Mouse (Mus musculus) gonadal fat pad, adult 2 months (tissue): Measurements from ENCODE around the gene Myo3b. TPM values are rescaled to one million over a fixed set of nuclear protein-coding genes. Genes with fewer than 3 reads are reported as not detected.

ENCODE experiments used
- DNase-seq: peaks from one replicate; pipeline ENCODE4 v3.0.0-alpha.2; 2012; ENCODE audit warnings: low read depth
- polyA plus RNA-seq: library from polyadenylated mRNA; depleted of rRNA; stranded (reverse); fragments of >200 nt; gene quantifications from 2 replicates; pipeline ENCODE4 v1.2.3, GENCODE M21; 2012

The Myo3b gene
- polyA plus RNA-seq, 1 experiment = 24.4 TPM

DNA sequence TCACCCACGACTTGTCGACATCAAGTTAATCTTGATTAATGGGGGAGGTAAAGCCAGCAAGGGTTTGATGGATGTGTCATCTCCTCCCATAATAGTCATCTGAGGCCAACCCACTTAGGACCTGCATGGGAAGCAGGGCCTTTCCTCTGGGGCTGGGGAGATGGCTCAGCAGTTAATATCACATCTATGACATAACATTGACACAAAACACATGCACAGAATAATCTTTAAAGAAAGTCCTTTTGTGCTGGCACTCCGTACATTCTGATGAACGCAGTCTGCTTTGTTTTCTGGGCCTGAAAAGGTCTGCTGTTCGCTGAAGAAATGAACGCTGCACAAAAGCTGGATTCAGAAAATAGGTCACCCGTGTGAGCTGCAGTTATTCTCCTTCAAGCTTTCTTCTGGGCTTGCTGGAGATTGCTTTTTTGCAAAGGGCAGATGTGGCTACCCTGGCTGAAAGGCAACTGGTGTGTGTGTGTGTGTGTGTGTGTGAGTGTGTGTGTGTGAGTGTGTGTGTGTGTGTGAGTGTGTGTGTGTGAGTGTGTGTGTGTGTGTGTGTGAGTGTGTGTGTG lies 26.9 kb downstream of the Myo3b start:
- DNase-seq = no peak

DNA sequence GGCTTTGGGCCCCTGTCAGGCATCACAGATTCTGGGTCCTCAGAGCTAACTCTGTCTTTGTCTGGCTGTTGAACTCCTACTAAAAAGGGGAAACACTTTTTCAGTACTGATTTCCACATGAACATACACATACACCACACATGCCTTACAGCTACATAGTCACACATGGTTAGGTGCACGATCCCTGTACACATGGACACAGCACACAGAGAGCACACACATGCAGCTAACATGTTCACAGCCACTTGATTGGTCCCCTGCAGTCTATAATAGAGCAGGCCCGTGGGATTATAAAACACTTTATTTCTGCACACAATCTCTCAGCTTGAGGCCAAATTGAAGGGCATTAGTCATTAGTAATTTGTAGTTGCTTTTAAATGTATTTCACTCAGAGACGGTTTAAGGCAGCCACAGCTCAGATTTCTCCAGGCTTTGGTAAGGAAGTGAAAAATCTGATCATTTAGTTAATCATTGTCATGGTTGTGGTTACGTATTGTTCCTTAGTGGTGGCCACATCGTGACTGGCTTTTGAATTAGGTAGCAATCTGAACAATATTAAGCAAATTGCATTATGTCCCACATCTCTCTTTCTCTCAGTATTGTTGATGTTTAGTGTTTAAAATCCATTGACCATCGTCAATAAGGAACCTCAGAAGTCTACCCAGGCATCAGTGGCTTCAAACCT lies 27.6 kb downstream of the Myo3b start:
- DNase-seq = no peak

DNA sequence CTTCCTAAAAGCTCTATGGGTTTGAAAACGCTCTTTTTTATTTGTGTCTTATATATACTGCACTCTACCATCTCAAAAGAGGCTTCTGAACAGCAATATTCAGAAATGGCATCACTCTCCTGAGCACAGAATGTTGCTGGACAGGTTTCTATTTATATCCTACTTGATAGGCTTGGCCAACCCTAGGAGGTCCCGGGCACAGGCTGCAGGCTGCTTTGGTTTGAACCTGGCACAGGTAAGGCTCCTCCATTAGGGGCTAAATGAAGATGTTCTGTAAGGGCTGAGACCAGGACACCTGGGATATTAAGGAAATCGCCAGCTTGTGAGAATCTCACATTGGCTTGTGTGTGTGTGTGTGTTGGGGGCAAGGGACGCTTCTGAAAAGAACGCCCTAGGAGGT lies 30.9 kb downstream of the Myo3b start:
- DNase-seq = no peak

DNA sequence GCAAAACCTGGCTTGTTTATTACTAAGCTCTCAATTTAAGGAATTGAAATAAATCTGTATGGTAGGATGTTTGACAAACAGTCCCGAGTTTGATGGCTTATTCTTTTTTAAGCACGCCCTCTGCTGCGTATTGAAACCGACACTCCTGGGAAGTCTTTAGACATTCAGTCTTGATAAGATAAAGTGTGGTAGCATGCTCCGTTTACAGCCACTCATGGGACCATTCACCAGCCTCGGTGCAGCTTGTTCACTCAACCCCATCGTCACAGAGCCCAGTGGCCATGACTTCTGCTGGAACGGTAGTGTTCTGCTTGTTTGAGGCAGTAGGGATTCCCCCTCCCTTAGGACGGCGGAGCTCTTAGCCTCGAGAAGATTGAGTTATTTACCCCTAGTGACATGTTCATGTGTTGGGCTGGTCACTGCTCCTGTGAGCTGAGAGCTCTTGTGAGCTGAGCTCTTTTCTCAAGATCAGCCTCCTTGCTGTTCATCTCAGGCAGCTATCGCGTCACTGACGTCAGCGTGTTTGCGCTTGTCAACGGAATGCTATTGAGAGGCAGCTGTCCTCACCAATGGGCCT lies 44.6 kb downstream of the Myo3b start:
- DNase-seq = no peak

DNA sequence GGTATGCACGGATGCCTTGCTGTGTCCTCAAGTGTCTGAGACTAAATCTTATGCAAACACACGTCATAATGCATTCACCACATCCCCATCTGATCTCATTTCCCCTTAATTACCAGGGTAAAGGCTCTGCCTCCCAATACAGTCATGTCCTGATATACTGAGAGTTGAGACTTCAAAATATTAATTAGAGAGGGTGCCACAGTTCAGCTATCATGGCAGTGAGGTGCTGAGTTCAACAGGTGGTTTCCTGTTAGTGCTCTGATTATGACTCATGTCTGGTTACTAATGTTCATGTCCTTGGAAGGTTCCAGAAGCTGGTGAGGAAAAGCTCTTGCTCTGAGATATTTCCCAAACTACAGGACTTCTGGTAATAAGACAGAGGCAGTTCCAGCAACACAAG lies 52.3 kb downstream of the Myo3b start:
- DNase-seq = no peak

DNA sequence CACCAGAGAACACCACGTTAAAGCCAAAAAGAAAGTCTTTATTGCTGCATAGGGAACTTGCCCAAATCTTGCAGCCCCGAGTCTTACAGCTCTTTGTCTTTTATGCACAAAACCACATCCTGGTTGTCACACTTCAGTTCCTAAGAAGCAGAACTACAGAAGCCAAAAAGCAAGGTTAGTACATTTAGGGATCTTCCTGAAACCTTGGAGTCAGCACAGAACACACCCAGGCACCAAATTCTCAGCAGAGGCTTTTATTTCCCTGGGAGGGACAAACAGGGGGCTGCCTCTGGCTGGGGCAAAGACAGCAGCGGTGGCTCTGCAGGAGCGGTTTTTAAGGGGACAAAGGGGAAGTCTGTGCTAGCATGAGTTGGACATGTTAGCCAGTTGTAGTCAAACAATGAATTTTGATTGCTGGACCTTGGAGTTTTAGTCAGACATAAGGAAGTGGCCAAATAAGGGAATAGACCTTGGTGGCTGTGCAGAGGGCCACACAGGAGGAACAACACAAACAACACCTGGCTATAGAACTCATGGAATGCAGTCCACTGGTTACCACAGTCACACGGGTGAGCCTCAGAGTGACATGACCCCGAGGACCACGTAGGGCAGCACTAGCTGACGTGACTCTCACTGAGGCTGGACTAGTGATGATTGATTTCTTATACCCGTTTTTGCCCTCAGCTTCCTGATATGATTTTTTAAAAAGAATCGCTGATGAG lies 53.0 kb downstream of the Myo3b start:
- DNase-seq = no peak

DNA sequence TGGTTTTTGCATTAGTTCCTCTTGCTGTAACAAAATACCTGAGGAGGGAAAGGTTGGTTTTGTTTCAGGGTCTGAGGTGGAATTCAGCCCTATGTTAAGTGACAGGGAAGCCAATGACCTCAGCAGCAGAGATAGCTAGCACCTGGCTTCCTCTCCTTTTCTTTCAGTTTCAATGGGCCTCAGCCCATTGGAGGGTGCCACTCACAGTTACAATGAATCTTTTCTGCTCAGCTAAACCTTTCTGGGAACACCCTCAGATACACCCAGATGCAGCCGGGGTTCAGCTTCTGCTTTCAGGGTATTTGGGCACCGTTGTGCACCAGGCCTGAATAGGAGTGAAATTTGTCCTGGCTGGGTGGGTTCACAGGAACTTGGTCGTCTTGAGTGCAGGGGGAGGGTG lies 53.7 kb downstream of the Myo3b start:
- no peak for DNase-seq

DNA sequence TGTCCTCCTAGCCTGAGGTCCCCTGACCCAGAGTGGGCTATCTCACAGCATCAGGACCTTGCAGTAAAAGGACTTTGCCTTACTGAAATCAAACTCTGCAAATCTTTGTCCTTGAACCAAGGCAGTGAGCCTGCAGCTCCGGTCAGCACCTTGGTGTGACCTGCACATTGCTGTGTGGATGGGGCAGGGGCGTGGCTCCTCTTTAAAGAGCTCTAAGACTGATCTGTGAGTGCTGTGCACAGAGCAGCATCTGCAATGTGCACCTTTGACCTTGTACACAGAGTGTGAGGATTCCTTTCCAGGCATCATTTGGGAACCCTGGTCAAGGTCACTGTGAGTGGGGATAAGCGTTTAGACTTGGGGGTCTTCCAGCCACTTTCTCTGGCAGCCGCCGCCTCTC lies 55.5 kb downstream of the Myo3b start:
- no peak for DNase-seq

DNA sequence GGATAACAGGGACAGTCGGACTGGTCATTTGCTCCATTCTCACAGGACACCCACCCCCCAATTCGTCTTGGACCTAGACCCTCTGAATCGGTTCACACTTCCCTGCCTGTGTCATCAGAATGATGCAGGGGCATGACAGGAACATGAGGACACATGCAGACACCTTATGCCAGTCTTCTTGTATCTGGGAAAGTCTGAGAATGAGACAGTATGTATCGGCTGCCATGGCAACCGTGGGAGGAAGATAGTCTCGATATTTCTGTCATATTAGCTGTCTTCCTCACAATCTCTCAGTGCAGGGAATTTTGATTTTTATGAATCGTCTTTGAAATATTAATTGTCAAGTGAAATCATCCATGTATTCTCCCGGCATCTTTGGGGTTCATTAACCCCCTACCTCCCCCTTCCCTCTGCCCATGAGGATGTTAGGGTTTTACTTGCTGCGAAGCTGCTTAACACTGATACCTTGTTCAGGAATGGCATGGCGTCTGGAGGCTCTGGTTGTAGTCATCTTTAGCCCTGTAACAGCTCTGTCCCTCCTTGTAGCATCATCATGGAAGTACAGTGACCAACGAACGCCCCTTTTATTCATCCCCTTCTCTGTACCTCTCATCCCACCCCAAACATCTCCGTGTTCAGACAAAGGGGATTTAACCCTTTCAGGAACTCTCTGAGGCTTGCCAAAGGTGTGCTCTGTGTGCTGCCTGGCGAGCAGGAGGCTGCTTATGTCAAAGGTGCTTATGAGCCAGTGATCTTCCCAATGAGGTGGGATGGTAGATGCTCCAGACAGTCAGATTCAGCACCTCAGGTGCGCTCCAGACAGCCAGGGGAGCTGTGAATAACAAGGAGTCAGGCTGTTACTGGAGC lies 58.5 kb downstream of the Myo3b start:
- DNase-seq = no peak

DNA sequence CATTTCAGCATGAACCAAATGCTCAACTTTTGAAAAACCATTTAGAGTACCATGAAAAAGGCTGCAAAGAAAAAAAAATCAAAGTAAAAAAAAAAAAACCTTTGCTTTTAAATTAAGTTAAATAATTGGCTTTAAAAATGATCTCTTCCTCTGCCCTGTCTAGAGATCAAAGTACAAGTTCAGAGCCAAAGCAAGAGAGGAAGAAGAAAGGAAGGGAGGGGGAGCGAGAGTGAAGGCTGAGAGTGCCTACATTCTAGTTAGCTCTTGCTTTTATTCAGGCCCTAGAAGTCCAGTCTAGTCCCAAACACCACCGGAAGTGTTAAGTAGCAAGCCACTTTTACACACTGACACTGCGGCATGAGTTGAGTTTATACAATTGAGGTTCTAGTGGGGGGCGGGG lies 60.5 kb downstream of the Myo3b start:
- DNase-seq = no peak

DNA sequence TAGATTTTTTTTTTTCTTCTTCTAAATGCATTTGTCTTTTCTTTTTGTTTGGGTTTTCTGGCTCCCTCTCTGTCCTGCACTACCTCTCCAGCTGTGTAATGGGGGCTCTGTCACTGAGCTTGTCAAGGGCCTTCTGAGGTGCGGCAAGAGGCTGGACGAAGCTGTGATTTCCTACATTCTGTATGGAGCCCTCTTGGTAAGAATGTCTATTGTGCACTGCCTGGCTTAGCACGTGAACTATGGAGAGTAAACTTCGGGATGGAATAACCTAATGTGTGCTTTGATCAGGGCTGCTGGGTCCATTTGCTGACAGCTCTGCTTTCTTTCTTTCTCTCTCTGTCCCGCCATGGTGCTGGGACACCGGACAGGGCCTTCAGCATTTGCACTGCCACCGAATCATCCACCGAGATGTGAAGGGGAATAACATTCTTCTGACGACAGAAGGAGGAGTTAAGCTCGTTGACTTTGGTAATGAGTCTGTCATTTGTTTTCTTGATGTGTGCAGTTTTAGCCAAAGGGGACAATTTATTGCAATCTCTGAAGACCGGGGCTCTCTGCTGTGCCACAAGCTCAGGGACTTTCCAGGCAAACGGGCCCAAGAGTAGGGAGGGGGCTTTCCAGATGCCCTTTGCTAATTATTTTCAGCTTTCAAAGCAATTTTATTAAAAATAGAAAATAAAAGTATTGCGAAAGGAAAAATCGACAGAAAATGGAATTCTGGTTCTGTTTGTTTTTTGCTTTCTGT lies 66.5 kb downstream of the Myo3b start:
- DNase-seq = no peak

DNA sequence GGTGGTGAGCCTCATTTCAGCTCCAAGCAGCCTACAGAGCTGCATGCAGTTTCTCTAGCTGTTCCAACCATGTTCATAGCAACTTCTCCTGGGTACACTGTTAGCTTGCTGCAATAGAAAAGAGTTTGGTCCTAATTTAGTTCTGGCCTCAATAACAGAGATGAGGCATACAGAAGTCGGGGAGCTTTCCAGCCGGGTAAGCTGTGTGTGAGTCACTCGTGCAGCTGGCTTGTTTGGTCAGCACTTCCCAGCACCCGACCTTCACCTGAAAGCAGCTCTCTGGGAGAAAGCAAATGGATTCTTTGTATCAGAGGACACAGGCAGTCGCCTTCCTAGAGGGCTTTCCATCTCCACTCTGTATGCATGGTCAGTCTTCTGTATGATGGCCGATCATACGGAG lies 70.1 kb downstream of the Myo3b start:
- no peak for DNase-seq

DNA sequence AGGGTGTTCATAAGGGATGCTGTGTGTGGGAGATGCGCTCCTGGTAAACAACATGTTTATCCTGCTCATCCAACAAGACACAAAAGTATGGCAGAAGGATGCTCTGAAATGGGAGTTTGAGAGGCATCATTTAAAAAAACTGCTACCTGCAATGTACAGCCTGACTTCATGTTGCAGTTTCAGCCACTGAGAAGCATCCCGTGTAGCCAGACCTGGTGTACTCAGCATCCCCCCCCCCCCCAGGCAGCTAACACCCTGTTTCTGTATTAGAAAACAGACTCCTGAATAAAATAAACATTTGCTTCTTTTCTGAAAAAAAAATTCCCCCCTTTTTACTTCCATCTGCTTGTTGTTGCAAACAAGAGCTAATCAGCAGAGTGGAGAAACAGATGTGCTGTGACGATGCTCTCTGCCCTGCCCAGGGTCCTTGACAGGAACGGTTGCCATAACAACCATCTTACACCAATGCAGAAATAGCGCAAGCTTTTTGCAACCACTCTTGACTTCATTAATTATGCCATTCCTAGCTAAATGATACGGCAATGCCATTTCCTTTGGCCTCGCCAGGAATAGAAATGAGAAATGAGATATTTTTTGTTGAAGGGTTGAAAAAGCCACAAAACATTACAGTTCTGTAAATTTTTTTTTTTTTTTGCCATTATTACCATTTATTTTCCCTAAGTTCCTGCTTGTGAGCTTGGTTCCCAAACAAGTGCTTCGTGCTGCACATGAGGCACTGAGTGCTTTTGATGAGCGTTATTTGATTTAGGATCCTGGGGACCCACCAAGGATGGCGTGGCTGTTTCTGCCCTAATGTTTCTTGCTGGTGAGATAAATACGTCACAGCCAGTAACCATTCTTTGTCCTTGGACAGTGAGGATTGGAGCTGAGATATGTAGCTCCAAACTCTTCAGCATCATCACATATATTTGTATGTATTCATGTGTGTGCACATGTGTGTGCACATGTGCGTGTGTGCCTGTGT lies 75.2 kb downstream of the Myo3b start:
- DNase-seq = no peak

DNA sequence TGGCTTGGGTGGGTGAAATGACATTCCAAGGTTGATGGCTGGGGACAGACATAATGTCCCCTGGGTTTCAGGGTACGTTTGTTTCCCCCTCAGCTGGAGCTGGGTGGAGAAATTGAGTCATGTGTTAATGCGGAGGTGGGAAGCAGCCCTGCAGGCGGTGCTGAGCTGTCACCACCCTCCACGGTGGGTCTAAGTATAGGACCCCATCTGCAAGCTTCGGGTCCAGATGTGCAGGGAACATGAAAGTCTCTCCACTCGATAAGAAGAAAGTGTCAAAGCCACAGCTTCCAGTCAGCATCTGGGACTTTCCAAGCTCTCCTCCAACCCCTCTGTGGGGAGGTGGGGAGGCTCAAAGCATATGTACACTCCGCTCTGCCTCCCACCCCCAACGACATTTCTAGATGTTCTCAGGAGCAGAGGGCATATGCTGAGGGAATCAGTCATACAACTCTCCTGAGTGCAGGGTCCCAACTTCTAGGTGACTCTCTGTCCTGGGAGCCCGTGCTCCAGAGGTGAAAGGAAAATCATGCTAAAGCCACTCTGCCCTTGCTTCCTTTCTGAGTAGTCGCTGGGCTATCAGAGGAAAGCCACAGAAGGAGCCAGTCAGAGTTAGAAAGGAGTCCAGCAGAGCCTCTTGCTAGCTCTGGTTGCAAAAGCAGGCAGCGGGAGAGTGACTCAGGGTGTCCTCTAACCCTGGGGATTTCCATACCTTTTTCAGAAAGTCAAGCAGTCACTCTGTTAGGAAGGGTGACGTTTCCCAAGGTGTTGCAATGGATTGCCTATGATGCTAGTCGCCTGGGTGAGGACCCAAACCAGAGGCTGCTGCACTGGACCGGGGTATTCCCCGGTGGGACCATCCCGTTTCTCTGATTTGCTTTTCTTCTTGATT lies 79.7 kb downstream of the Myo3b start:
- no peak for DNase-seq

DNA sequence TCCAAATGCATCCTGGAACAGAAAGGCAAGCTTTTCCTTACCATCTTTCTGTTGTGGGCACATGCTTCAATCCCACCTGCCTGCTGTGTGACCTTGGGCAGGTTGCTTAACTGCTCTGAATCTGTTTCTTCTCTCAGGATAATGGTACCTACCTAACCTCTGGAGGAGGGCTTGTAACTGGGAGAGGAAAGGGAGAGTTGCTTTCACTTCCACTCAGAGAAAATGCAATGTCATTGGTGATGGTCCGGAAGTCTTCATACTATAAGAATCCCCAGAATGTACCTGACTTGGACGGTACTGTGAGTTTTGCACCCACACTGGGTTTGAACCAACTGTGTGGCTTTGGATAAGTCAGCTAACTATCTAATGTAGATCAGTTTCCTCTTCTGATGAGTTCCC lies 80.3 kb downstream of the Myo3b start:
- no peak for DNase-seq

DNA sequence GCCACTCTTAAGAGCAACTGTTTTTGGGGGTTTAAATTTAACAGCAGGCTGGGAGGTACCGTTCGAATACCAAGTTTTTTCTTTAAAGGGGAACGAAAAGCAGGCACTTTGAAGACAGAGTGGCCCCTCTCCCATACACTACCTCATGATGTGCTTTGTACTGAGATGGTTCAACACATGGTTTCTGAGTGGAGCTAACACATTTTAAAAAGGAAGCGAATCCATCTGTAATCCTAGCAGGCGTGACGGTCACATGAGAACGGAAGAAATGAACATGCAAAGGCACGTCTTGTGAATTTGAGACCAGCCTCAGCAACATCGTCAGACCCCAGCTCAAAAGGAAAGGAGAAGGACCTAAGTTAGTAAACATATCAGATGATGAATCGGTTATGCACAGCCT lies 87.4 kb downstream of the Myo3b start:
- DNase-seq = no peak

DNA sequence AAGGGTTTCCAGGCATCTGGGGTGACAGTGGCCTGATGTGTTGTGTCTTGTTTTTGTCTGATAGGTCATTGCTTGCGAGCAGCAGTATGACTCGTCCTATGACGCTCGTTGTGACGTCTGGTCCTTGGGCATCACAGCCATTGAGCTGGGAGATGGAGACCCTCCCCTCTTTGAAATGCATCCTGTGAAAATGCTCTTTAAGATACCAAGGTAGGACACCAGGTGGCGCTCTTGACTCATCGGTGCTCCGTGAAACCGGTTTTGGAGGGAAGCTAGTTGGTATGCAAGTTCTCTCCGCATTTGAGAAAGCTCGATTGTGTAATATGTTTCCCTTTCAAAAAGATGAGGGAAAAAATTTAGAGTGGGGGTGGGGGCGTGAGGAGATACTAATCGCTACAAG lies 87.9 kb downstream of the Myo3b start:
- no peak for DNase-seq

DNA sequence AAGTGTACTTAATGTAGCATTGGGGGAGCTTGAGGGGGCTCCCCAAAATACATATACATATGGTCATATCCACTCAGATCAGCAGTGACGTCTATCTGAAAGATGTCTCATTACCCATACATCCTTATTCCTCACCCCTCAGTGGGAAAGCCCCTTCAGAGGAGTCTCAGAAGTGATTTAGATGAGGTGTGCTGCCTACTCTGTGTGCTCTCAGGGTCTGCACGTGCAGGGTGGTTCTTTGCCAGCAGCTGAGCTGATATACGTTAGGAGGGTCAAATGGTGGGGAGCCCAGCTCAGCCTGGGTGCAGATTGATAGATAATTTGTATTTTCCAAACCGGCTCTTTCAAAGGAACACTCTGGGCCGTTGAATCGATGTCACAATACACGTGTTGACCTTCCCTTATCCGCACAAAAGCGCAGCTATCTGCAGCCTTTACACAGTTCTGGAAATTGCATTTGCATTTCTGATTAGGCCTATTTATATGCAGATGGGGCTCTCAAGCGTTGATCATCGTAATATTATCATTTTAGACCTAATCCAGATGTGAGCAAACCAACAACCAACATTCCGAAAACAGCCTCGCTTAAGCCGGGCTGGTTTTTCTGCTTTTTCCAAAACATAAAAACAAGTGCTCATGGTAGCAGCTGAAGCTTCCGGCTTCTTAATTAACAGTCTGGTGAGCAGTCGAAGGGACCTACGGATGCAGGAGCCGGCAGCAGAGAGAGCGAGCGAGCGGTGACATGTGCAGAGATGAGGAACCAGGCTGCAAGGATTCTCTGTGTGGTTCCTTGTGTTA lies 88.6 kb downstream of the Myo3b start:
- DNase-seq = no peak
